Comparison of ENCODE assay signal across 15 mouse cellular contexts in the genomic region with DNA sequence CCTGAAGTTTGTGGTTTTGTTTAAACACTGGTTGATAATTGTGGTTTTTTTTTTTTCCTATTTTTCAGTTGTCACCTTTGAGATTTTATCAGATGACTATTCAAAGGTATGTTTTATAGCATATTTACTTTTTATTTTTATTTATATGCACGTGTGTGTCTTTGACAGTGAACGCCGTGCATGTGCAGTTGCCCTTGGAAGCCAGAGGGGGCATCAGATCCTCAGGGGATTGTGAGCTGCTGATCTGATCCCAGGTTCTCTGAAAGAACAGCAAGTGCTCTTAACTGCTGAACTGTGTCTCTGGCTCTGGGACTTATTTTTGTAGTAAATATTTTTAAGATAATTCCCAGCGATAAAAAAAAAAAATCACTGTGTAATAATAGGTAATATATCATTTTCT. TPM values are rescaled to one million over a fixed set of nuclear protein-coding genes. Genes with fewer than 3 reads are reported as not detected.
DNase-seq lines count a peak whose midpoint lies in the region; ATAC-seq and TF ChIP-seq lines count a peak whose summit lies in the region.
"Had no signal": no experiment of that assay in that cellular context is flagged by ENCODE, and none has a peak within 500 bp of the region (broad histone marks: within the 10 kb centered on the region; RNA-seq: fewer than 3 reads in every experiment).

No protein-coding gene starts in this region.

- H3K9me3 ChIP-seq in forebrain, embryonic 14.5 days (replicated peaks; ENCODE audit: control insufficient read depth, low read length): no peaks in the 10 kb centered on the region
- no peaks in the 10 kb centered on the region for H3K9me3 ChIP-seq in forebrain, embryonic 10.5 days
- no peaks in the 10 kb centered on the region for H3K9me3 ChIP-seq in liver, embryonic 14.5 days (ENCODE audit: control insufficient read depth, low read length)
- H3K9me3 ChIP-seq in liver, embryonic 12.5 days (replicated peaks): no peaks in the 10 kb centered on the region
- H3K9me3 ChIP-seq: liver, embryonic 15.5 days; midbrain, embryonic 13.5 days had no signal

- TF ChIP-seq EP300 in liver, embryonic 14.5 days (IDR thresholded peaks at IDR 0.05; ENCODE audit: low read depth): no peak

- no peaks in the 10 kb centered on the region for H3K27me3 ChIP-seq in forebrain, embryonic 14.5 days (replicated peaks; ENCODE audit: control insufficient read depth, insufficient read depth, low read length)
- H3K27me3 ChIP-seq in forebrain, embryonic 10.5 days (ENCODE audit: poor library complexity, severe bottlenecking): no peaks in the 10 kb centered on the region
- H3K27me3 ChIP-seq in liver, embryonic 14.5 days (ENCODE audit: control insufficient read depth, insufficient read depth, low read length): no peaks in the 10 kb centered on the region
- no peaks in the 10 kb centered on the region for H3K27me3 ChIP-seq in liver, embryonic 12.5 days (replicated peaks)
- H3K27me3 ChIP-seq: liver, embryonic 15.5 days; midbrain, embryonic 13.5 days had no signal

- H3K27ac ChIP-seq in forebrain, embryonic 14.5 days (ENCODE audit: low read depth, low read length): no peak overlapping the region
- no peak overlapping the region for H3K27ac ChIP-seq in forebrain, embryonic 10.5 days
- H3K27ac ChIP-seq in liver, embryonic 14.5 days: no peak overlapping the region
- no peak overlapping the region for H3K27ac ChIP-seq in liver, embryonic 12.5 days
- no peak overlapping the region for H3K27ac ChIP-seq in embryonic fibroblast, embryonic 13.5 days (ENCODE audit: insufficient read depth, low read length)
- H3K27ac ChIP-seq: liver, embryonic 15.5 days; midbrain, embryonic 13.5 days had no signal

- H3K4me1 ChIP-seq in forebrain, embryonic 14.5 days (ENCODE audit: control insufficient read depth, insufficient read depth, low read length): no peaks in the 10 kb centered on the region
- peaks cover 16% of the 10 kb centered on the region for H3K4me1 ChIP-seq in forebrain, embryonic 10.5 days
- H3K4me1 ChIP-seq in liver, embryonic 14.5 days (replicated peaks; ENCODE audit: control insufficient read depth in 2 of 2, insufficient read depth in 2 of 2, low read length in 1 of 2): no peaks in the 10 kb centered on the region
- no peaks in the 10 kb centered on the region for H3K4me1 ChIP-seq in liver, embryonic 12.5 days
- H3K4me1 ChIP-seq in embryonic fibroblast, embryonic 13.5 days (ENCODE audit: control insufficient read depth, insufficient read depth, low read length): no peaks in the 10 kb centered on the region
- H3K4me1 ChIP-seq: liver, embryonic 15.5 days had no signal

- no peak overlapping the region for H3K9ac ChIP-seq in forebrain, embryonic 14.5 days (ENCODE audit: low read length)
- no peak overlapping the region for H3K9ac ChIP-seq in liver, embryonic 14.5 days (replicated peaks)
- H3K9ac ChIP-seq in liver, embryonic 12.5 days: no peak overlapping the region
- H3K9ac ChIP-seq: liver, embryonic 15.5 days; midbrain, embryonic 13.5 days had no signal

- 87% methylated on average over 4 of the region's 4 CpGs for WGBS in forebrain, embryonic 14.5 days
- 91% methylated on average over 4 of the region's 4 CpGs for WGBS in forebrain, embryonic 10.5 days
- WGBS in liver, embryonic 14.5 days (ENCODE audit: insufficient replicate concordance): 76% methylated on average over 4 of the region's 4 CpGs
- WGBS in liver, embryonic 12.5 days (ENCODE audit: insufficient replicate concordance): 84% methylated on average over 4 of the region's 4 CpGs

- DNase-seq in forebrain, embryonic 14.5 days (ENCODE audit: low spot score): peak; percentile 6
- no peak for DNase-seq in forebrain, embryonic 10.5 days (ENCODE audit: extremely low spot score, low spot score)
- no peak for DNase-seq in liver, embryonic 14.5 days (ENCODE audit: low read depth in 3 of 3, low spot score in 3 of 3)
- DNase-seq in ES-CJ7 (ENCODE audit: low read depth, low spot score): peak; percentile 68
- DNase-seq in adrenal gland, adult 8-10 months: no peak
- DNase-seq in urinary bladder, postnatal 4 days (ENCODE audit: low spot score in 2 of 2): no peak
- DNase-seq: cerebellum, adult 11-12 months; gastrocnemius, postnatal 10 days; heart, postnatal 14 days; kidney, adult 8-10 months had no signal

- peak; percentile 52 for TF ChIP-seq CTCF in liver, embryonic 14.5 days (IDR thresholded peaks at IDR 0.05; ENCODE audit: low read depth)
- peak; percentile 20; the same call in 1 of the 2 replicates for TF ChIP-seq CTCF in embryonic fibroblast, embryonic 13.5 days (IDR thresholded peaks at IDR 0.05; ENCODE audit: borderline replicate concordance, insufficient read depth, low read length)

- no peak for ATAC-seq in forebrain, embryonic 14.5 days
- no peak for ATAC-seq in liver, embryonic 14.5 days (ENCODE audit: insufficient read depth)
- ATAC-seq in liver, embryonic 12.5 days: no peak
- ATAC-seq: midbrain, embryonic 13.5 days had no signal

- no peak overlapping the region for H3K4me3 ChIP-seq in forebrain, embryonic 14.5 days (ENCODE audit: low read depth, low read length)
- no peak overlapping the region for H3K4me3 ChIP-seq in forebrain, embryonic 10.5 days
- no peak overlapping the region for H3K4me3 ChIP-seq in liver, embryonic 14.5 days (ENCODE audit: insufficient read depth in 1 of 2, low read depth in 2 of 2, low read length in 2 of 2)
- H3K4me3 ChIP-seq in liver, embryonic 12.5 days: no peak overlapping the region
- no peak overlapping the region for H3K4me3 ChIP-seq in embryonic fibroblast, embryonic 13.5 days (ENCODE audit: insufficient read depth, low read length)
- H3K4me3 ChIP-seq: liver, embryonic 15.5 days; midbrain, embryonic 13.5 days had no signal

- H3K4me2 ChIP-seq in forebrain, embryonic 14.5 days (ENCODE audit: low read length): no peak overlapping the region
- no peak overlapping the region for H3K4me2 ChIP-seq in liver, embryonic 14.5 days (ENCODE audit: low read depth)
- no peak overlapping the region for H3K4me2 ChIP-seq in liver, embryonic 12.5 days
- H3K4me2 ChIP-seq: liver, embryonic 15.5 days; midbrain, embryonic 13.5 days had no signal

- H3K36me3 ChIP-seq in forebrain, embryonic 14.5 days (ENCODE audit: control insufficient read depth, insufficient read depth, low read length): peaks cover 76% of the 10 kb centered on the region
- peaks cover 98% of the 10 kb centered on the region for H3K36me3 ChIP-seq in forebrain, embryonic 10.5 days (replicated peaks)
- peaks cover 18% of the 10 kb centered on the region for H3K36me3 ChIP-seq in liver, embryonic 14.5 days (replicated peaks; ENCODE audit: control insufficient read depth, insufficient read depth, low read depth)
- peaks cover 92% of the 10 kb centered on the region for H3K36me3 ChIP-seq in liver, embryonic 12.5 days

- TF ChIP-seq POLR2A in embryonic fibroblast, embryonic 13.5 days (IDR thresholded peaks at IDR 0.05; ENCODE audit: low read depth, low read length): no peak

RNA-seq across cellular contexts. Expression of a gene that starts 8.6 kb away (rescaled TPM):
- 19.5 and 19.6 TPM in 2 replicates for polyA plus RNA-seq in forebrain, embryonic 14.5 days (2014; fragmentation: Nextera tagmentation; extraction: Ambion mirVana)
- polyA plus RNA-seq in forebrain, embryonic 10.5 days (2016; fragmentation: Nextera tagmentation; extraction: Ambion mirVana): 44.1 and 45.1 TPM in 2 replicates
- polyA plus RNA-seq in liver, embryonic 14.5 days (2012; rRNA removed): 4.2 and 7.4 TPM in 2 replicates
- 10.0 and 11.0 TPM in 2 replicates for polyA plus RNA-seq in liver, embryonic 14.5 days (2014; fragmentation: Nextera tagmentation; extraction: Ambion mirVana)
- 26.4 and 26.5 TPM in 2 replicates for polyA plus RNA-seq in liver, embryonic 12.5 days (2016; fragmentation: Nextera tagmentation; extraction: Ambion mirVana)
- 25.5 and 27.6 TPM in 2 replicates for polyA plus RNA-seq in embryonic fibroblast, embryonic 13.5 days (2011; ENCODE audit: insufficient read length, low read depth, missing spikeins)
- total RNA-seq in adrenal gland, adult 8-10 months (2022): 10 to 100 TPM; 15.1 to 22.2 (median 19.4) TPM

RNA-seq across cellular contexts. Expression of a gene that starts 27.7 kb away (rescaled TPM):
- polyA plus RNA-seq in forebrain, embryonic 14.5 days (2014; fragmentation: Nextera tagmentation; extraction: Ambion mirVana): 0.20 and 0.32 TPM in 2 replicates
- 0.29 and 0.46 TPM in 2 replicates for polyA plus RNA-seq in forebrain, embryonic 10.5 days (2016; fragmentation: Nextera tagmentation; extraction: Ambion mirVana)
- polyA plus RNA-seq in liver, embryonic 14.5 days (2012; rRNA removed): 0.02 TPM in 1 of 2 replicates, not detected in the other
- polyA plus RNA-seq in liver, embryonic 14.5 days (2014; fragmentation: Nextera tagmentation; extraction: Ambion mirVana): not detected in 2 replicates
- 0.12 and 0.16 TPM in 2 replicates for polyA plus RNA-seq in liver, embryonic 12.5 days (2016; fragmentation: Nextera tagmentation; extraction: Ambion mirVana)
- not detected in 2 replicates for polyA plus RNA-seq in embryonic fibroblast, embryonic 13.5 days (2011; ENCODE audit: insufficient read length, low read depth, missing spikeins)
- total RNA-seq in adrenal gland, adult 8-10 months (2022): 1 to 10 TPM; 1.2 to 4.0 (median 2.2) TPM
- total RNA-seq: gastrocnemius, postnatal 10 days had no signal
- polyA plus RNA-seq: liver, embryonic 15.5 days; spleen, adult 2 months had no signal

Comparison
In these comparisons a context has a peak if more than half of its experiments do, and no peak if none do; other contexts are left out.
1. DNase-seq: peak in forebrain, embryonic 14.5 days (single experiment) and ES-CJ7 (single experiment); none in forebrain, embryonic 10.5 days (single experiment), liver, embryonic 14.5 days (0 of 3), adrenal gland, adult 8-10 months (single experiment) and urinary bladder, postnatal 4 days (0 of 2).